Mouse (Mus musculus) small intestine, adult 2 months (tissue): ENCODE results near the gene Cphx3.
"Not testable (repeated sequence)": the region's sequence is repeated elsewhere in the genome, so short reads cannot be mapped to it uniquely, and the experiment has no call there.

Experiments
- CTCF ChIP-seq: fragments of 200-500 bp; IDR thresholded peaks from 2 replicates; pipeline ENCODE4 v1.5.1; 2012; ENCODE audit warnings: low read depth, mild to moderate bottlenecking, control low read depth, inconsistent platforms, low read length, moderate library complexity, mixed read lengths; ENCODE audit not compliant: insufficient replicate concordance, insufficient read length; ENCODE audit errors: extremely low read depth
- POLR2A ChIP-seq: fragments of 200-500 bp; IDR thresholded peaks from 2 replicates; pipeline ENCODE4 v1.6.1; 2012; ENCODE audit warnings: low read depth, mild to moderate bottlenecking, control low read depth, inconsistent platforms, low read length, moderate library complexity

DNA sequence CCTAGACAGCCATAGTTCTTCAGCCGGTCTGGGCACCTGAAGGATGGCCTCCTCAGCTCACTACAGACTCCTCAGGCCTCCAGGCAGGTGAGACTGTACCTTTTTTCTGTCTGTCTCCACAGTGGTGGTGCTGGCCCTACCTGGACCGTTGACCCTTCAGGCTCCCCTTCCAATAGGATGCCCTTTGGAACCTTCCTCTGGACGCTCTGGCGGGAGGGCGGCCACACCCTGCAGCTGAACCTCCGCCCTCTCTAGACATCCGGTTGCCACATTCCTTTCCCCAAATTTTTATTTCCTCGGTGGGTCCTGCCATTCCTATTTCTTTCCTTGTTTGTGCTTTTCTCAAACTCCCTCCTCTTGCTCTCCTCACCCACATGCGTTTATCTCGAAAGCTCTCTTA is 99.6 kb downstream of the Cphx3 start:
- not testable (repeated sequence) for TF ChIP-seq CTCF, POLR2A
